Mouse (Mus musculus) testis, adult 2 months (tissue): Measurements from ENCODE around the gene Lta.

Source experiments
- CTCF ChIP-seq: fragments of 200-500 bp; IDR thresholded peaks from 2 replicates; pipeline ENCODE4 v1.5.1; 2012; ENCODE audit warnings: low read depth, mild to moderate bottlenecking, inconsistent platforms, low read length, moderate library complexity; ENCODE audit not compliant: control insufficient read depth, insufficient read depth, insufficient replicate concordance
- POLR2A ChIP-seq: fragments of 200-500 bp; IDR thresholded peaks from 2 replicates; pipeline ENCODE4 v1.6.1; 2012; ENCODE audit warnings: low read depth, mild to moderate bottlenecking, inconsistent platforms, low read length, moderate library complexity; ENCODE audit not compliant: control insufficient read depth

DNA sequence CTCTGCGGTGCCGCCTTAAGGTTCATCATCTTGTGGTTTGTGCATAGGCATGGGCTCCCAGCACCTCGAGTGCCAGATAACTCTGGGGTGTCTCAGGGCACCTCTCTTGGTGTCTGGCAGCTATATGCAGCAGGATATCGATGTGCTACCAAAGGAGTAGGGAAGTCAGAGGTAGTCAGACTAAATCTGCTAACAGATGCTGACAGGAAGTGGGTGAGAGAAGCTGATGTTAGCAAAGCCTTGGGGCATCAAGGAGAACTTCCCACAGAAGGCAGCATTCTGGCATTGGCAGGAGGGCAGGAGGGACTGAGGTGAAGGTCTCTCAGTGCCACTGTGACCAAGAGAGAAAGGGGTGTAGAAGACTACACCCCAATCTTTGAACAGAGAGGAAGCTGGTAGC is 15.1 kb downstream of the Lta start:
- no peak for TF ChIP-seq CTCF
- TF ChIP-seq POLR2A = no peak
